In genomic region chr1:87621146-87621857, GRCm38 (mm10) we compare ENCODE assay signal across 9 mouse cellular contexts. TPM values are rescaled to one million over a fixed set of nuclear protein-coding genes. Genes with fewer than 3 reads are reported as not detected.
DNase-seq lines count a peak whose midpoint lies in the region; ATAC-seq and TF ChIP-seq lines count a peak whose summit lies in the region.
"Had no signal": no experiment of that assay in that cellular context is flagged by ENCODE, and none has a peak within 500 bp of the region (broad histone marks: within the 10 kb centered on the region; RNA-seq: fewer than 3 reads in every experiment).

No protein-coding gene starts in this region.

- dilution Hi-C loops in CH12.LX (cut with MboI; ENCODE audit: extremely low pct_ligation_motif_present, extremely low pct_unique_long_range_greater_than_20kb, low sequenced_read_pairs) = no loop called here

- 0 out of 2 replicates have a peak, but pooled peaks cover 4% of the 10 kb centered on the region for H3K4me1 ChIP-seq in kidney, embryonic 16.5 days (ENCODE audit: insufficient read depth, low read length)
- H3K4me1 ChIP-seq in CH12.LX (ENCODE audit: control insufficient read depth in 1 of 2, insufficient read depth in 2 of 2) = peaks cover 19 to 45% of the 10 kb centered on the region in 2 experiments
- H3K4me1 ChIP-seq in heart, embryonic 12.5 days (replicated peaks) = peaks cover 28% of the 10 kb centered on the region

- DNase-seq in kidney, postnatal 25 days = no peak
- DNase-seq in CH12.LX (ENCODE audit: extremely low read depth) (peak; percentile 74), MN1 (ENCODE audit: low spot score) (no peak)
- DNase-seq in lung, postnatal 10 days = peak; percentile 14
- DNase-seq in cerebellum, postnatal 4 days (ENCODE audit: low spot score in 2 of 2) = no peak
- DNase-seq in frontal cortex, postnatal 36 days (ENCODE audit: low spot score in 2 of 2) = no peak
- DNase-seq: layer of hippocampus, adult 9-11 months had no signal

- H3K4me2 ChIP-seq in kidney, embryonic 16.5 days (replicated peaks; ENCODE audit: low read depth, low read length) = peak overlapping the region; percentile 32
- H3K4me2 ChIP-seq in CH12.LX (ENCODE audit: insufficient read depth, low read depth, poor library complexity, severe bottlenecking) = peak overlapping the region; percentile 84
- H3K4me2 ChIP-seq in heart, embryonic 12.5 days = peak overlapping the region; percentile 53

- H3K9me3 ChIP-seq in kidney, embryonic 16.5 days (ENCODE audit: low read length) = no peaks in the 10 kb centered on the region
- peaks cover 5% of the 10 kb centered on the region for H3K9me3 ChIP-seq in CH12.LX (replicated peaks; ENCODE audit: low read length)
- no peaks in the 10 kb centered on the region for H3K9me3 ChIP-seq in heart, embryonic 12.5 days (replicated peaks)

- peak; percentile 15 for ATAC-seq in kidney, embryonic 16.5 days (ENCODE audit: low FRiP score, low TSS enrichment)
- ATAC-seq in heart, embryonic 12.5 days (ENCODE audit: insufficient number of reproducible peaks, low FRiP score) = no peak

- no peak overlapping the region for H3K27ac ChIP-seq in kidney, embryonic 16.5 days (ENCODE audit: low read length)
- peak overlapping the region; percentile 98 for H3K27ac ChIP-seq in CH12.LX (ENCODE audit: insufficient read depth, low read depth)
- no peak overlapping the region for H3K27ac ChIP-seq in heart, embryonic 12.5 days (ENCODE audit: poor library complexity, severe bottlenecking)

- H3K36me3 ChIP-seq in kidney, embryonic 16.5 days (ENCODE audit: insufficient read depth, low read length) = no peaks in the 10 kb centered on the region
- H3K36me3 ChIP-seq in CH12.LX (replicated peaks in 1 of 2; ENCODE audit: control insufficient read depth in 1 of 2, insufficient read depth in 1 of 2, low read length in 1 of 2) = peaks cover 4 to 28% of the 10 kb centered on the region in 2 experiments
- H3K36me3 ChIP-seq in heart, embryonic 12.5 days = no peaks in the 10 kb centered on the region

- 73% methylated on average over 9 of the region's 9 CpGs for WGBS in kidney, embryonic 16.5 days
- 72% methylated on average over 9 of the region's 9 CpGs for WGBS in heart, embryonic 12.5 days

- TF ChIP-seq POLR2A in CH12.LX (IDR thresholded peaks at IDR 0.05; ENCODE audit: low read depth, low read length) = no peak

- in situ Hi-C loops in CH12.LX (cut with MboI; ENCODE audit: low pct_ligation_motif_present, low pct_unique_long_range_greater_than_20kb, low sequenced_read_pairs) = no loop called here

- H3K9ac ChIP-seq in kidney, embryonic 16.5 days (replicated peaks; ENCODE audit: low read length) = no peak overlapping the region; the same call in 1 of the 2 replicates
- H3K9ac ChIP-seq in CH12.LX (ENCODE audit: insufficient read depth, low read depth) = peak overlapping the region; percentile 59
- H3K9ac ChIP-seq in heart, embryonic 12.5 days = peak overlapping the region; percentile 58

- H3K4me3 ChIP-seq in kidney, embryonic 16.5 days (ENCODE audit: low read length) = peak overlapping the region; percentile 38
- H3K4me3 ChIP-seq in CH12.LX (replicated peaks in 1 of 3; ENCODE audit: low read depth in 2 of 3, low read length in 2 of 3, poor library complexity in 1 of 3) = peak overlapping the region; percentile 87 to 98 (median 94)
- peak overlapping the region; percentile 29 for H3K4me3 ChIP-seq in heart, embryonic 12.5 days

- TF ChIP-seq RAD21 in CH12.LX (IDR thresholded peaks at IDR 0.05; ENCODE audit: low read depth, low read length) = no peak; the same call in 1 of the 2 replicates

- peaks cover 52% of the 10 kb centered on the region for H3K79me2 ChIP-seq in CH12.LX (replicated peaks; ENCODE audit: control insufficient read depth, extremely low read depth, insufficient read depth, poor library complexity, severe bottlenecking)

- no peak for TF ChIP-seq EP300 in CH12.LX (IDR thresholded peaks at IDR 0.05; ENCODE audit: low read length)

- no peak for TF ChIP-seq CTCF in CH12.LX (conservative IDR thresholded peaks at IDR 0.05 in 1 of 2, IDR thresholded peaks at IDR 0.05 in 1 of 2; ENCODE audit: low read depth in 2 of 2, low read length in 2 of 2)

- no peaks in the 10 kb centered on the region for H3K27me3 ChIP-seq in kidney, embryonic 16.5 days (ENCODE audit: insufficient read depth, low read length)
- no peaks in the 10 kb centered on the region for H3K27me3 ChIP-seq in CH12.LX (replicated peaks)
- no peaks in the 10 kb centered on the region for H3K27me3 ChIP-seq in heart, embryonic 12.5 days (replicated peaks)

TF ChIP-seq in CH12.LX, 34 proteins besides CTCF, POLR2A, EP300 and RAD21:
- peak; percentile 84 for TF ChIP-seq CHD1 (IDR thresholded peaks at IDR 0.05; ENCODE audit: low read depth, low read length)
- TF ChIP-seq JUND (conservative IDR thresholded peaks at IDR 0.05; ENCODE audit: low read depth, low read length) = peak; percentile 31; the same call in 1 of the 2 replicates
- TF ChIP-seq GABPA (IDR thresholded peaks at IDR 0.05; ENCODE audit: insufficient replicate concordance, low read depth, low read length) = no peak
- peak; percentile 60; the same call in 1 of the 2 replicates for TF ChIP-seq IRF4 (IDR thresholded peaks at IDR 0.05; ENCODE audit: low read depth, low read length)
- TF ChIP-seq KAT2A (IDR thresholded peaks at IDR 0.05; ENCODE audit: insufficient replicate concordance, low read length) = 0 out of 2 replicates have a peak, but pooled peaks have one; percentile 18
- 0 out of 2 replicates have a peak, but pooled peaks have one; percentile 30 for TF ChIP-seq SIN3A (IDR thresholded peaks at IDR 0.05; ENCODE audit: low read length)
- TF ChIP-seq MXI1 (IDR thresholded peaks at IDR 0.05; ENCODE audit: low read depth, low read length) = 0 out of 2 replicates have a peak, but pooled peaks have one; percentile 46
- TF ChIP-seq RCOR1 (conservative IDR thresholded peaks at IDR 0.05; ENCODE audit: low read depth, low read length) = no peak
- 0 out of 2 replicates have a peak, but pooled peaks have one; percentile 22 for TF ChIP-seq NELFE (IDR thresholded peaks at IDR 0.05; ENCODE audit: low read depth, low read length)
- 0 out of 2 replicates have a peak, but pooled peaks have one; percentile 4 for TF ChIP-seq ELF1 (IDR thresholded peaks at IDR 0.05; ENCODE audit: low read depth, low read length)
- peak; percentile 46; the same call in 1 of the 2 replicates for TF ChIP-seq MAZ (IDR thresholded peaks at IDR 0.05; ENCODE audit: low read depth, low read length)
- no peak for TF ChIP-seq ZMIZ1 (IDR thresholded peaks at IDR 0.05; ENCODE audit: low read depth, low read length)
- TF ChIP-seq ETS1 (conservative IDR thresholded peaks at IDR 0.05; ENCODE audit: low read depth, low read length) = no peak
TF ChIP-seq in CH12.LX: peak in this region for 9.

RNA-seq across cellular contexts. Expression of gene Inpp5d, which starts 1.2 kb away (rescaled TPM):
- polyA plus RNA-seq in kidney, embryonic 16.5 days (2015; fragmentation: Nextera tagmentation; extraction: Ambion mirVana) = 8.6 and 9.1 TPM in 2 replicates
- 80.9 and 97.1 TPM in 2 replicates for total RNA-seq in CH12.LX (2012; rRNA removed)
- total RNA-seq in CH12.LX (2014; rRNA removed) = 106 and 112 TPM in 2 replicates
- 109 TPM in 2 replicates for polyA plus RNA-seq in CH12.LX (2012; ENCODE audit: insufficient read length, low read depth)
- 5.9 and 7.9 TPM in 2 replicates for polyA plus RNA-seq in heart, embryonic 12.5 days (2016; fragmentation: Nextera tagmentation; extraction: Ambion mirVana)

RNA-seq across cellular contexts. Expression of gene Ngef, which starts 47.6 kb away (rescaled TPM):
- polyA plus RNA-seq in kidney, embryonic 16.5 days (2015; fragmentation: Nextera tagmentation; extraction: Ambion mirVana) = 2.0 and 2.7 TPM in 2 replicates
- 0.04 TPM in 1 of 2 replicates, not detected in the other for total RNA-seq in CH12.LX (2012; rRNA removed)
- not detected in 2 replicates for total RNA-seq in CH12.LX (2014; rRNA removed)
- polyA plus RNA-seq in CH12.LX (2012; ENCODE audit: insufficient read length, low read depth) = not detected in 2 replicates
- polyA plus RNA-seq in heart, embryonic 12.5 days (2016; fragmentation: Nextera tagmentation; extraction: Ambion mirVana) = 0.15 and 0.24 TPM in 2 replicates

Comparison
In these comparisons a context has a peak if more than half of its experiments do, and no peak if none do; other contexts are left out.
1. H3K4me2 ChIP-seq: peak in every context shown above with its lines; median percentile 84 in CH12.LX; 53 in heart, embryonic 12.5 days; 32 in kidney, embryonic 16.5 days.
2. H3K4me3 ChIP-seq: peak in every context shown above with its lines; median percentile 94 in CH12.LX; 38 in kidney, embryonic 16.5 days; 29 in heart, embryonic 12.5 days.
3. DNase-seq: peak in CH12.LX (single experiment) and lung, postnatal 10 days (single experiment); none in kidney, postnatal 25 days (0 of 2), cerebellum, postnatal 4 days (0 of 2), MN1 (single experiment) and frontal cortex, postnatal 36 days (0 of 2).
4. RNA of gene Inpp5d, which starts 1.2 kb away (polyA plus RNA-seq): 109 TPM in CH12.LX; 8.6 to 9.1 TPM in kidney, embryonic 16.5 days and 5.9 to 7.9 TPM in heart, embryonic 12.5 days; every median in the first group is over 10 times any median in the second.